Mouse (Mus musculus): Measurements from ENCODE around the gene Pdlim4. TPM values are rescaled to one million over a fixed set of nuclear protein-coding genes. Genes with fewer than 3 reads are reported as not detected.

Gene Pdlim4
- polyA plus RNA-seq, 1 experiment = 3.7 TPM

DNA sequence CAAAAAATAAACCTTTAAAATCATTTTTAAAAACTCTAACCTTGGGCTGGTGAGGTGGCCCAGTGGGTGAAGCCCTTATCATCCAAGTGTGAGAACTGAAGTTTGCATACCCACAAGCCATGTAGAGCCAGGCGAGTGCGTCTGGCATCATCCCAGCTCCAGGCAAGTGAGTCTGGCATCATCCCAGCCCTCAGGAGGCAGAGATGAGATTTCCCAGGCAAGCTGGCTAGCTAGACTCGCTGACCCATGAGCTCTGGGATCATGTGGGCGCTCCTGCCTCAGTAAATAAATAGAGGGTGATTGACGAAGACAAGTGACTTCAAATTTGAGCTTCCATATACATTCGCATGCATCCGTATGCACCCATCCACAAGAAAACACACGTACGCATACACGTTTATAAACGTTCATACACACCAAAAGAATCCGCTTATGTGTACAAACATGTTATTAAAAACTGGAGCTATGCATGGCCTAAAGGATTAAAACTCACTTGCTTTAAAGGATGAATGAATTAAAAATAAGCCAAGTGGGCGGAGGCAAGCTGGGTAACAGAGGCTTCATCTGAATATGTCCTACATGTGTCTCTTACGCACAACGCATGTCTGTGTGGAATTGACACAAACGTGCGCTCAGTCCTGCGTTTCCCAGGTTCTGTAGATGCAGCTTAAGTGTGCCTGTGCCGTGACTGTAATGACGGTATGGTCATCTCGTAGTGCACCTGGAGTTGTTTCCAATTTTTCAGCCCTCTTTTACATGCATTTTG lies 43.3 kb upstream of the Pdlim4 start:
- TF ChIP-seq CTCF (IDR thresholded peaks at IDR 0.05; ENCODE audit: control insufficient read depth, insufficient read depth, low read length) = no peak
- no peak for TF ChIP-seq POLR2A (IDR thresholded peaks at IDR 0.05; ENCODE audit: borderline replicate concordance, control insufficient read depth, low read depth, low read length)
- WGBS = 84% methylated on average over 21 of the region's 21 CpGs
- Histone ChIP-seq H3K4me1 (ENCODE audit: control insufficient read depth, insufficient read depth, low read length) (no peaks in the 10 kb centered on the region), H3K4me3 (replicated peaks; ENCODE audit: control insufficient read depth, low read depth, low read length) (no peak overlapping the region), H3K27ac (ENCODE audit: control insufficient read depth, insufficient read depth, low read depth, low read length, poor library complexity) (no peak overlapping the region)

DNA sequence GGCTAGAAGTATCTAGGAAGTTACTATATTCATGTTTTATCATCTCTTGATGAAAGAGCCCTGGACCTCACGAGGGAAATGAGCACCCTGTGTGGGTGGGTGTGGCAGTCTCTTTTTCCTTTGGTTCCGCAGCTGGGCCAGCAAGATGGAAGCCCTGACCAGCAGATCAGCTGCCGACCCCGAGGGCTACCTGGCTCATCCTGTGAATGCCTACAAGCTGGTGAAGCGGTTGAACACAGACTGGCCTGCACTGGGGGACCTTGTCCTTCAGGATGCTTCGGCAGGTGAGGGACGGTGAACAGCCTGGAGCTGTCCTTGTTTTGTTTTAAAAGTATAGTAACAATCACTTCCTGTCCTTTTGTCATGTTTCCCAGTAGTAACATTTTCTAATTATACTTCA lies 42.5 kb upstream of the Pdlim4 start:
- no peaks in the 10 kb centered on the region for H3K4me1 ChIP-seq (ENCODE audit: control insufficient read depth, insufficient read depth, low read length)
- no peak overlapping the region for H3K4me3 ChIP-seq (replicated peaks; ENCODE audit: control insufficient read depth, low read depth, low read length)
- no peak overlapping the region for H3K27ac ChIP-seq (ENCODE audit: control insufficient read depth, insufficient read depth, low read depth, low read length, poor library complexity)
- 77% methylated on average over 7 of the region's 7 CpGs for WGBS
- TF ChIP-seq CTCF (IDR thresholded peaks at IDR 0.05; ENCODE audit: control insufficient read depth, insufficient read depth, low read length) = no peak
- TF ChIP-seq POLR2A (IDR thresholded peaks at IDR 0.05; ENCODE audit: borderline replicate concordance, control insufficient read depth, low read depth, low read length) = no peak

DNA sequence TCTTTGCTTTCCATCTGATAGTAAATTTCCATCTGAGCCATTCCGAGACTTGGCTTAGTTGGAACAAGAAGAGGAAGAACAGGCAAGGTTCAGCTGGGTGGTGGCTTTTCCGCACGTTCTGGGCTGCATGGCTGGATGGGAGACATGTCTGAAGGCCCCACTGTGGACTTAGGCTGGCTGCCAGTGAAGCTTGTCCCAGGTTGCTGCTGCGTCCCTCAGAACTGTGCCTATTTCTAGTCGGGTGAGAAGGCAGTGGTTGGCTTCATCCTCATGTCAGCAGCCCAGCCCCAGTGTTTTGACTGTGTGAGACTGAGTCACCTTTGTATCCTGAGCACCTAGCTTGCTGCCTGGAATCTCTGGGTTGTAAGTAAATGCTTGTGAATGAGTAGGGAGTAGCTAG lies 40.1 kb upstream of the Pdlim4 start:
- Histone ChIP-seq H3K27ac (ENCODE audit: control insufficient read depth, insufficient read depth, low read depth, low read length, poor library complexity) (no peak overlapping the region), H3K4me1 (ENCODE audit: control insufficient read depth, insufficient read depth, low read length) (no peaks in the 10 kb centered on the region), H3K4me3 (replicated peaks; ENCODE audit: control insufficient read depth, low read depth, low read length) (no peak overlapping the region)
- no peak for TF ChIP-seq POLR2A (IDR thresholded peaks at IDR 0.05; ENCODE audit: borderline replicate concordance, control insufficient read depth, low read depth, low read length)
- TF ChIP-seq CTCF (IDR thresholded peaks at IDR 0.05; ENCODE audit: control insufficient read depth, insufficient read depth, low read length) = no peak
- 70% methylated on average over 5 of the region's 5 CpGs for WGBS

DNA sequence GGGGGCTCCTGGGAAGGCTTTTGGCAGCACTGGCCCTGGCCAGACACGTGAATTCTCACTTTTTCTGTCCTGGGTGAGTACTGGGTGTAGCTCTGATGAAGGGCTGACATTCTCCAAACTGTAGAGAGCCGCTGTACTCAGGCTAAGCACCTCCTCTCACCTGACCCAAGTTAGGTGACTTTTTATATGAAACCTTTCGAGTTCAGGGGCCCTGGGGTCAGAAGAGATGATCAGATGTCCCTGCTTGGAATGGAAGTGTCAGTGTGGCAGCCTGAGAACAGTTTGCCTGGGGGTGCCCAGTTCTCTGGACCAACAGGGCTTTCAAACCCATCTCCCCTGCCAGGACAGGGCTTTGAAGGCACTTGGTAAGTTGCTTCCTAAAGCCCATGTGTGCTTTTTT lies 39.3 kb upstream of the Pdlim4 start:
- H3K4me3 ChIP-seq (replicated peaks; ENCODE audit: control insufficient read depth, low read depth, low read length) = no peak overlapping the region
- WGBS = 62% methylated on average over 3 of the region's 3 CpGs
- H3K4me1 ChIP-seq (ENCODE audit: control insufficient read depth, insufficient read depth, low read length) = no peaks in the 10 kb centered on the region
- H3K27ac ChIP-seq (ENCODE audit: control insufficient read depth, insufficient read depth, low read depth, low read length, poor library complexity) = no peak overlapping the region
- no peak for TF ChIP-seq CTCF (IDR thresholded peaks at IDR 0.05; ENCODE audit: control insufficient read depth, insufficient read depth, low read length)
- no peak for TF ChIP-seq POLR2A (IDR thresholded peaks at IDR 0.05; ENCODE audit: borderline replicate concordance, control insufficient read depth, low read depth, low read length)

DNA sequence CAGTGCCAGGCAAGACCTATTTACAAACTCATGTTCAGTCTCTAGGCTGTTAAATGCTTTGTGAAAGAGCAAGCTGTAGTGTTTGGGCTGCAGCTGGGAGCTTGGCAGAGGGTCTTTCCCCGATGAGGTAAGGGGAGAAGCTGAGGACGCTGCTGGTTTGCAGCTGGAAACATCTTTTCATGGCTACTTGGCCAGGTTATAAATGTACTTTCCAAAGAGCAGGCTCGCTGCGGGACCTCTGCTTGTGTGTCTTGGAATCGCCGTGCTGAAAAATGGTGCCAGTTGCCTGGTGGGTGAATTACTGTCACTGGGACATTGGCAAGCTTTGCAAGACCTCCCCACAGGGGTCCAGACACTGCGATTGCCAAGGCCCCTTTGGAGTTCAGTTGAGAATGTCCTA lies 38.4 kb upstream of the Pdlim4 start:
- no peak overlapping the region for H3K27ac ChIP-seq (ENCODE audit: control insufficient read depth, insufficient read depth, low read depth, low read length, poor library complexity)
- 84% methylated on average over 7 of the region's 7 CpGs for WGBS
- H3K4me1 ChIP-seq (ENCODE audit: control insufficient read depth, insufficient read depth, low read length) = no peaks in the 10 kb centered on the region
- no peak overlapping the region for H3K4me3 ChIP-seq (replicated peaks; ENCODE audit: control insufficient read depth, low read depth, low read length)
- TF ChIP-seq CTCF (IDR thresholded peaks at IDR 0.05; ENCODE audit: control insufficient read depth, insufficient read depth, low read length) (no peak), POLR2A (IDR thresholded peaks at IDR 0.05; ENCODE audit: borderline replicate concordance, control insufficient read depth, low read depth, low read length) (no peak)

DNA sequence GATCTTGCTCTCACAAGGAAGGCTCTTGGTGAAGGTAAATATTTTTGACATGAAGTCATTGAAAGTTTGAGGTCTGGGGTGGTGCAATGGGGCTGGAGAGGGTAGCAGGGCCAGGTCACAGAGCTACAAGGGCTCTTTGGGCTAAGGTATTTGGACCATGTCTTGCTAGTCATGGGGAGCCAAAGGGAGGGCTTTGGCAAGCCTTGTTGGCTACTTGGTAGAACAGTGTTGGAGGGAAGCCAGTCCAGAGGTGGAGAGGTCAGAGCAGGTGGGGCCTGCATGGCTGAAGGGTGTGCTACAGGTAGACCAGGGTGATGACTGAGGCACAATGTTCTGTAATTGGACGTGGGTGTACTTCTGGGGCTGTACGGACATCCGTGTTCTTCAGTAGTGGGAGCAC lies 37.9 kb upstream of the Pdlim4 start:
- no peak for TF ChIP-seq CTCF (IDR thresholded peaks at IDR 0.05; ENCODE audit: control insufficient read depth, insufficient read depth, low read length)
- TF ChIP-seq POLR2A (IDR thresholded peaks at IDR 0.05; ENCODE audit: borderline replicate concordance, control insufficient read depth, low read depth, low read length) = no peak
- Histone ChIP-seq H3K27ac (ENCODE audit: control insufficient read depth, insufficient read depth, low read depth, low read length, poor library complexity) (no peak overlapping the region), H3K4me1 (ENCODE audit: control insufficient read depth, insufficient read depth, low read length) (no peaks in the 10 kb centered on the region), H3K4me3 (replicated peaks; ENCODE audit: control insufficient read depth, low read depth, low read length) (no peak overlapping the region)
- 81% methylated on average over 3 of the region's 3 CpGs for WGBS

DNA sequence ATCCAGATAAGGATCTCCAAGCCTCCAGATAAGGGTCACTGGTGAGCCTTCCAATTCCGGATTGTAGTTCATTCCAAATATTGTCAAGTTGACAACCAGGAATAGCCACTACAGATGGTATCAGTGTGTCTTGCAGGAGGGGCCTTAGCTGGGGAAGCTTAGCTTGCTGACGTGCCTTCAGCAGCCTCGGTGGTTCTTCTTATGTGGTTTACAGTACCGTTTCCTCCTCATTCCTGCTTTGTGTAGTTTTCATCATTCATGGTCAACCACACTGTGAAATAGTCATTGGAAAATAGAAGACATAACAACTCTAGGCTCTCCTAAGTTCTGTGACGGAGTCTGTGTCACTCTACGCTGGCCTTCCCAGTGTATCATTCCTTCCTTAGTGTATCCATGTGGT lies 36.2 kb upstream of the Pdlim4 start:
- Histone ChIP-seq H3K27ac (ENCODE audit: control insufficient read depth, insufficient read depth, low read depth, low read length, poor library complexity) (no peak overlapping the region), H3K4me3 (replicated peaks; ENCODE audit: control insufficient read depth, low read depth, low read length) (no peak overlapping the region), H3K4me1 (ENCODE audit: control insufficient read depth, insufficient read depth, low read length) (no peaks in the 10 kb centered on the region)
- TF ChIP-seq CTCF (IDR thresholded peaks at IDR 0.05; ENCODE audit: control insufficient read depth, insufficient read depth, low read length) (no peak), POLR2A (IDR thresholded peaks at IDR 0.05; ENCODE audit: borderline replicate concordance, control insufficient read depth, low read depth, low read length) (no peak)
- 36% methylated on average over 6 of the region's 6 CpGs for WGBS

DNA sequence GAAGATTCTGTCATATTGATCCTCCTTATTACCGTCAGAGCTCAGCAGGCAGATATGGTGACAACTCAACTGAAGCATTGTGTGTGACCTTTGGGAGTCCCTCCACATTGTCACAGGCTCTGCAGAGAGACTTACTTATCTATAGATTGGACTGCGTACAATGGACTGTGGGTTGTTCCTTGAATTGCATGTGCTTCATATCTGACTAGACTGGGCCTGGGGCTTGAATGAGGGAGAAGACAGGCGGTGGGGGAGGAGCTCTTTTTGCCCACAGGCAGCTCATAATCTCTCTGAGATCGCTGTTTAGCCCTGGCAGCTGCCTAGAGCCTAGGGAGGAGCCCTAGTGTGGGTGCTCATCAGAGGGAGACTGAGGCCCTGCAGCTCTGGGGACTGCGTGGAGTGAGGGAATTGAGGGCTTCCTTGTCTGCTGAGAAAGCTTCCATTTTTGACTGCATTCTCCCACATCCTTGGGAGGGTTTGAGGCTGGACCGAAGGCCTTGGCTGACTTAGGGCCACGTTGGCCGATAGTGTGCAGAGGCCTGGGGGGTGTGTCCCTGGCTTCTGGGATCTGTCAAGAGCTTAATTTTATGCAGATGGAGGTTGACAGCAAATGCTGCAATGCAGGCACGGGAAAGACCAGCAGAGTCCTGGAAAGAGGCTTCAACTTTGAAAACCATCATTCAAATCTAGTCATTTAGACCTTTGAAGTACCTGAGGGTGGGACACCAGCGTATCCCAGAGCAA lies 34.1 kb upstream of the Pdlim4 start:
- H3K4me3 ChIP-seq (replicated peaks; ENCODE audit: control insufficient read depth, low read depth, low read length) = no peak overlapping the region
- no peak overlapping the region for H3K27ac ChIP-seq (ENCODE audit: control insufficient read depth, insufficient read depth, low read depth, low read length, poor library complexity)
- H3K4me1 ChIP-seq (ENCODE audit: control insufficient read depth, insufficient read depth, low read length) = no peaks in the 10 kb centered on the region
- TF ChIP-seq POLR2A (IDR thresholded peaks at IDR 0.05; ENCODE audit: borderline replicate concordance, control insufficient read depth, low read depth, low read length) = no peak
- TF ChIP-seq CTCF (IDR thresholded peaks at IDR 0.05; ENCODE audit: control insufficient read depth, insufficient read depth, low read length) = no peak
- whole genome bisulfite sequencing = 73% methylated on average over 10 of the region's 10 CpGs
